Mouse (Mus musculus) small intestine, adult 2 months (tissue): ENCODE data around the gene Pcgf5.

Experiments
- CTCF ChIP-seq: fragments of 200-500 bp; IDR thresholded peaks from 2 replicates; pipeline ENCODE4 v1.5.1; 2012; ENCODE audit warnings: low read depth, mild to moderate bottlenecking, control low read depth, inconsistent platforms, low read length, moderate library complexity, mixed read lengths; ENCODE audit not compliant: insufficient replicate concordance, insufficient read length; ENCODE audit errors: extremely low read depth
- POLR2A ChIP-seq: fragments of 200-500 bp; IDR thresholded peaks from 2 replicates; pipeline ENCODE4 v1.6.1; 2012; ENCODE audit warnings: low read depth, mild to moderate bottlenecking, control low read depth, inconsistent platforms, low read length, moderate library complexity

DNA sequence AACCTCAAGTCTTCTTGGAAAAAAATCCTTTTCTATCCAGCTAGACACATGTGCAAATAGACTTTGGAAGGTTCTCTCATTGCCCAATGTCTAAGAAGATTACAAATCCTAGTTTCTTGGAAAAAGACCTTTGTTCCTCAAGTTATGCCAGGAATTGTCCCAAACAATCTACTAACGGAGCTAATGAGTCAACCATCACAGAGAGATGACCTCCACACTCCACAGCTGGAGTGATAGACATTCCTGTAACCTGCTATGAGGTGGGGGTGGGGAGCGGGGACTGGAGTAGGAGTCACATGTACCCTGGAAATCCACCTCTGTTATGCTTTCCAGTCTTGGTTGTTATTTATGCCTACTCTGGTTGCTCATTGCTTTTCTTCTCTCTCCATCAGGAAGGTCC lies 24.8 kb upstream of the Pcgf5 start:
- TF ChIP-seq CTCF (no peak), POLR2A (no peak)
